Mouse (Mus musculus) right cerebral cortex, adult 18-20 months (tissue): ENCODE data around the gene Selenbp1.
"Not testable (repeated sequence)": the region's sequence is repeated elsewhere in the genome, so short reads cannot be mapped to it uniquely, and the experiment has no call there.

Experiments used
- DNase-seq: peaks from one replicate; pipeline ENCODE4 v3.0.0; 2022; ENCODE audit warnings: mixed read lengths

The Selenbp1 gene

GRCm38 (mm10) chr3:94933604-94934003, 748 bp downstream of the Selenbp1 start:
- not testable (repeated sequence) for DNase-seq

- DNase-seq, result not testable (repeated sequence)
Observed at GRCm38 (mm10) chr3:94934564-94934963, 1.7 kb downstream of the Selenbp1 start.

GRCm38 (mm10) chr3:94935332-94935731, 2.5 kb downstream of the Selenbp1 start:
- DNase-seq, result not testable (repeated sequence)

GRCm38 (mm10) chr3:94936147-94936546, 3.3 kb downstream of the Selenbp1 start:
- DNase-seq, result not testable (repeated sequence)

- not testable (repeated sequence) for DNase-seq
Observed at GRCm38 (mm10) chr3:94937194-94937593, 4.3 kb downstream of the Selenbp1 start.

GRCm38 (mm10) chr3:94940033-94940432, 7.2 kb downstream of the Selenbp1 start:
- not testable (repeated sequence) for DNase-seq

GRCm38 (mm10) chr3:94942211-94942967, 9.5 kb downstream of the Selenbp1 start:
- not testable (repeated sequence) for DNase-seq

GRCm38 (mm10) chr3:94943706-94944105, 10.8 kb downstream of the Selenbp1 start:
- DNase-seq, result not testable (repeated sequence)

- DNase-seq, result no peak
Observed at GRCm38 (mm10) chr3:94948066-94948614, 15.3 kb downstream of the Selenbp1 start.

GRCm38 (mm10) chr3:94949645-94950044, 16.8 kb downstream of the Selenbp1 start:
- DNase-seq, result no peak

- DNase-seq, result no peak
Observed at GRCm38 (mm10) chr3:94952806-94953205, 19.9 kb downstream of the Selenbp1 start.

GRCm38 (mm10) chr3:94953384-94953763, 20.5 kb downstream of the Selenbp1 start:
- DNase-seq, result no peak

GRCm38 (mm10) chr3:94953764-94954616, 21.1 kb downstream of the Selenbp1 start, which contains the start of gene Rfx5:
TSS of gene Rfx5 (plus strand) at chr3:94954075.
- peak; percentile 95 for DNase-seq

GRCm38 (mm10) chr3:94958295-94958694, 25.4 kb downstream of the Selenbp1 start:
- no peak for DNase-seq

GRCm38 (mm10) chr3:94959871-94960270, 27.0 kb downstream of the Selenbp1 start:
- DNase-seq, result no peak

GRCm38 (mm10) chr3:94960322-94960721, 27.5 kb downstream of the Selenbp1 start:
- DNase-seq, result no peak

GRCm38 (mm10) chr3:94964989-94965388, 32.1 kb downstream of the Selenbp1 start:
- no peak for DNase-seq

- DNase-seq, result no peak
Observed at GRCm38 (mm10) chr3:94965878-94966277, 33.0 kb downstream of the Selenbp1 start.

- DNase-seq, result no peak
Observed at GRCm38 (mm10) chr3:94972552-94972951, 39.7 kb downstream of the Selenbp1 start.

- DNase-seq, result no peak
Observed at GRCm38 (mm10) chr3:94973620-94974019, 40.8 kb downstream of the Selenbp1 start.

- no peak for DNase-seq
Observed at GRCm38 (mm10) chr3:94974026-94974527, 41.2 kb downstream of the Selenbp1 start.

GRCm38 (mm10) chr3:94974528-94975422, 41.9 kb downstream of the Selenbp1 start, which contains the start of gene Pi4kb:
TSS of gene Pi4kb (plus strand) at chr3:94974731.
- peak; percentile 80 for DNase-seq
